Mouse (Mus musculus): Measurements from ENCODE around the gene Snrpg.
"Not testable (repeated sequence)": the region's sequence is repeated elsewhere in the genome, so short reads cannot be mapped to it uniquely, and the experiment has no call there.

Snrpg gene

GRCm38 (mm10) chr6:86366853-86367249, 4.3 kb upstream of the Snrpg start:
- DNase-seq (ENCODE audit: low read depth, low spot score), result no peak

- no peak for DNase-seq (ENCODE audit: low read depth, low spot score)
Observed at GRCm38 (mm10) chr6:86368479-86368878, 2.6 kb upstream of the Snrpg start.

GRCm38 (mm10) chr6:86370093-86370713, 901 bp upstream of the Snrpg start:
- DNase-seq (ENCODE audit: low read depth, low spot score), result no peak

GRCm38 (mm10) chr6:86371340-86371911, 322 bp downstream of the Snrpg start:
- DNase-seq (ENCODE audit: low read depth, low spot score), result peak; percentile 91

GRCm38 (mm10) chr6:86371950-86372516, 929 bp downstream of the Snrpg start:
- DNase-seq (ENCODE audit: low read depth, low spot score), result no peak

GRCm38 (mm10) chr6:86373556-86373955, 2.5 kb downstream of the Snrpg start:
- no peak for DNase-seq (ENCODE audit: low read depth, low spot score)

- no peak for DNase-seq (ENCODE audit: low read depth, low spot score)
Observed at GRCm38 (mm10) chr6:86378341-86378740, 7.2 kb downstream of the Snrpg start.

GRCm38 (mm10) chr6:86380112-86380511, 9.0 kb downstream of the Snrpg start:
- DNase-seq (ENCODE audit: low read depth, low spot score), result not testable (repeated sequence)

GRCm38 (mm10) chr6:86382551-86382950, 11.4 kb downstream of the Snrpg start:
- DNase-seq (ENCODE audit: low read depth, low spot score), result no peak

- DNase-seq (ENCODE audit: low read depth, low spot score), result no peak
Observed at GRCm38 (mm10) chr6:86383370-86383769, 12.3 kb downstream of the Snrpg start.

GRCm38 (mm10) chr6:86384692-86385091, 13.6 kb downstream of the Snrpg start:
- no peak for DNase-seq (ENCODE audit: low read depth, low spot score)

GRCm38 (mm10) chr6:86385362-86386104, 14.4 kb downstream of the Snrpg start:
- no peak for DNase-seq (ENCODE audit: low read depth, low spot score)

GRCm38 (mm10) chr6:86387313-86387712, 16.2 kb downstream of the Snrpg start:
- DNase-seq (ENCODE audit: low read depth, low spot score), result no peak

GRCm38 (mm10) chr6:86388461-86388860, 17.4 kb downstream of the Snrpg start:
- DNase-seq (ENCODE audit: low read depth, low spot score), result no peak

GRCm38 (mm10) chr6:86391326-86391725, 20.2 kb downstream of the Snrpg start:
- no peak for DNase-seq (ENCODE audit: low read depth, low spot score)

- no peak for DNase-seq (ENCODE audit: low read depth, low spot score)
Observed at GRCm38 (mm10) chr6:86393187-86393586, 22.1 kb downstream of the Snrpg start.

GRCm38 (mm10) chr6:86394078-86394720, 23.1 kb downstream of the Snrpg start:
- no peak for DNase-seq (ENCODE audit: low read depth, low spot score)

- DNase-seq (ENCODE audit: low read depth, low spot score), result no peak
Observed at GRCm38 (mm10) chr6:86395021-86395420, 23.9 kb downstream of the Snrpg start.

- DNase-seq (ENCODE audit: low read depth, low spot score), result no peak
Observed at GRCm38 (mm10) chr6:86395969-86396368, 24.9 kb downstream of the Snrpg start.

GRCm38 (mm10) chr6:86396581-86397256, 25.6 kb downstream of the Snrpg start, which contains the start of gene Pcyox1:
TSS of gene Pcyox1 (minus strand) at chr6:86397154.
- peak; percentile 71 for DNase-seq (ENCODE audit: low read depth, low spot score)

GRCm38 (mm10) chr6:86397257-86397980, 26.3 kb downstream of the Snrpg start:
- no peak for DNase-seq (ENCODE audit: low read depth, low spot score)

All from retina, postnatal 7 days (tissue).